Mouse (Mus musculus) thymus, postnatal 4 days (tissue): ENCODE data around the gene Kif28.
A peak's percentile ranks its signal among the peaks of the same experiment; 100 is the strongest.
"Not testable (repeated sequence)": the region's sequence is repeated elsewhere in the genome, so short reads cannot be mapped to it uniquely, and the experiment has no call there.

Experiments used
- DNase-seq: peaks from one replicate; pipeline ENCODE4 v3.0.0; 2021

The Kif28 gene

DNA sequence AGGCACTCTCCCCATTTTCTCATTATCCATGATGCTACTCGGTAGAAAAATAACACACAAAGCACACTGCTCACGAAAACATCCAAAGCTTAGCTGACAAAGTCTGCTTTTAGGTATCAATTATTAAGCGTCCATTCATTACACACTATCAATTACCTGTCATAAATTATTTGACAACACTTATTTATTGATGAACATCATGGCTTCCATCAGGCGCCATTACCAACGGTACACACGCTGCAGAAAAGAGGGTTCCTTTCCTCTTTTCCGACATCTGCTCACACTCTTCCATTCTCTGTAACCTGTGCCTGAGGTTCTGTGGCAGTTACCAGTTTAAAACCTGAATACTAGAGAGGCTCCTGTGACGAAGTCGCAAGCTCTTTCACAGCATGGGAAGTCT, at the start of gene Kif28:
Gene Kif28, minus strand, starts transcription at position 101 of the 400 bp plus-strand sequence.
- no peak for DNase-seq

DNA sequence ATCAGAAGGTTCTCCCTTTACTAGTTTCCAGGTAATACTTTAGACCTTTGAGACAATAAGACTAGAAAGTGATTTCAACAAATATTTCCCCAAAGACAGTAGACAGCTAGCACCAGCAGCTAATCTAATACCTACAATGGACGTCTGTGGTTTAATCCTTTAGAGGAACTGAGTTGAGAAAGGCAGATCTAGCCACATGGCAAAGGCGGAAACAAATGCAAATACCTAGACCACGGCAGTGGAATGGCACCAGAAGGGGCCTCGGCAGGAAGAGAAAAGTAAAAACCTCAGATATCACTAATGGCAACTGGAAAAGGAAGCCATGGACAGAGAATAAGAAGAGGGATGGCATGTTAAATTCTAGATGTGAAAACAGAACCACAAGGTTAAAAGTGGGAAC, 42.2 kb upstream of the Kif28 start:
- DNase-seq: no peak

GRCm38 (mm10) chr1:179785502-179785901, 40.4 kb upstream of the Kif28 start:
- DNase-seq: no peak

- DNase-seq: no peak
Measured at GRCm38 (mm10) chr1:179784098-179784497, 39.0 kb upstream of the Kif28 start.

GRCm38 (mm10) chr1:179776831-179777230, 31.8 kb upstream of the Kif28 start:
- DNase-seq: no peak

DNA sequence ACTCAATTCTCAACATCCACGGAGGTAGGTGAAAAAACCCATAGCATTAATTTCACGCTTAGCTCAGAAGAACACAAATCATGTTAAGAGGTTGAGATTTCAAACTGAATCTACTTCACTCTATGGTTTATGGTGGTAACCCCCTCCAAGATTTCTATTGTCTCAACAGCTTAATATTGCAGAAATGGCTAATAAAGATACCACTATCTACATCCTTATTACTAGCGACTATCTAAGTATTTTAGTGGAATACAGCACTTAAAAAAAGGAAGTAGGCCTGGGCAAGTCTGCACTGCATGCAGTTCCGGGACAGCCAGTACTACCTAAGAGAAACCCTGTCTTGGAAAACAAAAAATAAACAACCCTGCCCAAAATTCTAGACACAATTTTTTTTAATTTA, 15.5 kb upstream of the Kif28 start:
- DNase-seq: no peak

DNA sequence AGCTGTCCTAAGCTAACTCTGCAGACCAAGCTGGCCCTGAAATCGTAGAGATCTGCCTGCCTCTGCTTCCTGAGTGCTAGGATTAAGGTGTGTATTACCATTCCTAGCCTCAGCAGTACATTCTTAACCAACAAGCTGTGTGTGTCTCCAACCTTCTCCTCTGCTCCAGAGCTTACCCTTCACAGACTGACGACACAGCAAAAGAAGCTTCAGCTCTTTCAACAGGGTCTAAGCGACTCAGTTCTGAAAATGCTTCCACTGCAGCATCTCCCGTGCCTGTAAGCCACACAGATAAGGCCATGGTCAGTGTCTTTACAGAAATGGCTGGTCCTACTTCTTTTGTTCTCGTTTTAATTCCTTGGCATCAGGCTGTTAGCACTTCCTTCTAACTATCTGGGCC, 15.0 kb upstream of the Kif28 start:
- DNase-seq: no peak

GRCm38 (mm10) chr1:179756477-179756876, 11.4 kb upstream of the Kif28 start:
- no peak for DNase-seq

DNA sequence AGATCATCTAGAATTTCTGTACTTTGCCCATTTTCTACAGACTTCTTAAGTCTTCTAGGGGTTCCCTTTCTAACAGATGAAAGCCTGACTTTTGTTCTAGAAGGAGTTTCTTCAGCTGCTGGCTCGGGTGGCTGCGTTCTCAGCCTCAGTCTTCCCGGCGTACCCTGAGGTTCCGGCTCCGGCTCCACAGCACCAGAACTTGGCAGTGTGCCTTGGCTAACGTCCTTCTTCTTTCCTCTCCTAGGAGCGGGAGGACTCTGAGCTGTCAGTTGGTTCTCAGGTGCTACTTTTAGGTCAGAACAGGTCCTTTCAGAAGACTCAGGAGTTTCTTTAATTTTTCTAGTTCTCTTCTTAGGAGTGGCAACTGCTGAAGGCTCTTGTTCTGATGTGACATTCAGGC, 7.9 kb upstream of the Kif28 start:
- no peak for DNase-seq

DNA sequence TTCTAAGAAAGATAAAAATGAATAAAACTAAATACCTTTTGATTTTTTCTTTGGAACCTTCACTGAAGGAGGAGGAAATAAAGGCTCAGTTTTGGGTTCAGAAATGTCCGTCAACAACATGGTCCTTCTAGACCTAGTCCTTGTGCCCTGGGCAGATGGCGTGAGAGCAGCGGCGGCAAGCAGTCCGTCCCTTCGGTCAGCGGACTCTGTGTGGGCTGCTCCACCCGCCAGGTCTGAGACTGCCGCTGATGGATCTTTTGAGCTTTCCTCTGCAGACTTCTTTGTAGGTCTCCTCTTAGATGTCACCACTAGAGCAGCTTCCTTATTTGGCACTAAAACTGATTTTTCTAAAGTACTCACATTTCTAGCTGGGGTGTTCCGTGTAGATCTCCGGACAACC, 7.2 kb upstream of the Kif28 start:
- DNase-seq: no peak

DNA sequence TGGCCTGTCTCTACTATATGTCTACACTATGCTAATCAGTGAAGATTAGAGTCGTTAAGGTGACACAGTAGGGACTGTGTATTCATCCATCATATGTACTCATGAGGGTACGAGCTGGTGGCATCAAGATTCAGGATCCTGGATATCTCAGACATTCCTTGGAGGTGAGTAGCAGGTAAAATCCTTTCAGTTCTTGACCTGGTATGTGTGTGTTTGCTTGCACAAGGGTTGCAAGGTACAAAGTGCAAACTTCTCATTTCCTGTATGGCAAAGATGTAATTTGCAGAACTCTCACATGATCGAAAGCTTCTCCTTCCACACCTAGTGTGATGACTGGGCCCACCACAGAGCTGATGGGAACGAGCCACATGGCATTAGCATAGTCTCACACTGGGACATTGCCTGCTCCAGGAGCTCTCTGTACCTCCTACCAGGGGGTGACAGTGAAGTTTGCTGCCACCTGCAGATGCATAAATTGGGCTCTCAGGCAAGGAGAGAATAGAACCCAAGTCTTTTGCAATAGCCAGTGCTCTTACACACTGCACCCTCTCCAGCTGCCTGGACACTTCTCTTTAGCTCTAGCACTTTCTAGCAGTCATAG, 1.4 kb downstream of the Kif28 start:
- DNase-seq: no peak

GRCm38 (mm10) chr1:179736483-179736882, 8.6 kb downstream of the Kif28 start:
- no peak for DNase-seq

DNA sequence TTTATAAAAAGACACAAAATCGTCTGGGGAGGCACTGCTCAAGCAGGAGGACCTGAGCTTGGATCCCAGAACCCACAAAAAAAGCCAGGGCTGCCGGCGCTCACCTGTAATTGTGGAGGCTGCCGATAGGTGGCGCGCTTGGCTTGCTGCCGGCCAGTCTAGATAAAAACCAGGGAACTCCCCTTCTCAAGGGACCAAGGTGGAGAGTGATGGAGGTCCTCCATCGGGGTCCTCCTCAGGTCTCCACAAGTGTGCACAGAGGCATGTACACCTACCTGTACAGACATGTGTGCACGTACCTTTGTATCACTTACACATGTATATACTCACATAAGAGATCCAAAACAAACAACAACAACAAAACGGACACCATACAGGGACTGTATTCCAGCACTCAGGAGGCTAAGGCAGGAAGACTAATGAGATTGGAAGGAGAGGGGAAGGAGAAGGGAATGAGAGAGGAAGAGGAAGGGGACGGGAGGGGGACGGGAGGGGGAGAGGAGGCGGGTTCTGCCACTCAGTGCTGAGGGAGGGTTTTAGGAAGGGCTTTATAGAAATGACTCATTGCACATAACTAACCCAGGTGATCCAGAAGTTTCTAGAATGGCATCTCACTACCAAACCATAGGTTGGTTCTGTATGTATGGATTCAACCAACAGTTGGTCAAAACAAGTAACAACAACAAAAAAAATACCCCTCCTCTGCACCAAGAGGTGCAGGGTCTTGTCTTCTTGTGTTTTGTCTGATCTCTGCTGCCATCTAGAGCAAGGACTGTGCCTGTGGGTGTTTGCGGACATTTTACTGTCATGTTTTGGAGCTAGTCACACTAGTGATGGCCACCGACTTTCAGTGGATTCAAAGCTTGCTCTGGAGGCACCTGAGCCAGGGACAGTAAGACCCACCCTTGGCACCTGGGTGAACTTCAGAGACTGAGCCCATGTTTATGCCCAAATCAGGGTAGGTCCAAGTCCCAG, 10.3 kb downstream of the Kif28 start:
- peak; percentile 82 for DNase-seq

DNA sequence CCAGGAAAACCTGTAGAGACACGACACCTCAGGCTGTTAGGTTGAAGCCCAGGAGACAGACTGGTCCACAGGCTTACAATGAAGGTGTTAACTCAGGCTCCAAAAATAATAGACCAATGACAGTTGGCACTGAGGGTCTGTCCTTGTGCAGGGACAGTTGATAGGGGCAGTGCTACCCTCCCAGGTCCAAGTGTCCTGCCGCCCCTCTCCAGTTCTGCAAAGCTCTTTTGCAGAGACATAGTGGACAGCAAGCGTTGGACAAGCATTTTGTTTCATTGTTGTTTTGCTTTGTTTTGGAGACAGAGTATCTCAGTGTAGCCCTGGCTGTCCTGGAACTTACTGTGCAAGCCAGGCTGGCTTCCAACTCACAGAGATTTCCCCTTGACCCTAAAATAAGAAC, 13.7 kb downstream of the Kif28 start:
- DNase-seq: no peak

DNA sequence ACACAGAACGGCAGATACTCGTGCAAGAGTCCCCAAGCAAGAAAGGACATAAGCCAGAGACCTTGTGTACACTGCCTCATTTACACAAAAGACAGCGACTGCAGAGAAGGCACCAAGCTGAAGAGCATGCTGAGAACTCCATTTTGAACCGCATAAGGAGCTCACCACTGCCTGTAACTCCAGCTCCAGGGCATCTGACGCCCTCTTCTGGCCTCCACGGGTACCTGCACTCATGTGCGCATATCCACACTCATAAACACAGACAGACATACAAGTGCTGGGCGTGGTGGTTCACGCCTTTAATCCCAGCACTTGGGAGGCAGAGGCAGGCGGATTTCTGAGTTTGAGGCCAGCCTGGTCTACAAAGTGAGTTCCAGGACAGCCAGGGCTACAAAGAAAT, 16.4 kb downstream of the Kif28 start:
- DNase-seq: no peak

- DNase-seq: no peak
Measured at GRCm38 (mm10) chr1:179722811-179723469, 22.1 kb downstream of the Kif28 start.

- DNase-seq: no peak
Measured at GRCm38 (mm10) chr1:179715786-179716185, 29.3 kb downstream of the Kif28 start.

GRCm38 (mm10) chr1:179715289-179715688, 29.8 kb downstream of the Kif28 start:
- not testable (repeated sequence) for DNase-seq

DNA sequence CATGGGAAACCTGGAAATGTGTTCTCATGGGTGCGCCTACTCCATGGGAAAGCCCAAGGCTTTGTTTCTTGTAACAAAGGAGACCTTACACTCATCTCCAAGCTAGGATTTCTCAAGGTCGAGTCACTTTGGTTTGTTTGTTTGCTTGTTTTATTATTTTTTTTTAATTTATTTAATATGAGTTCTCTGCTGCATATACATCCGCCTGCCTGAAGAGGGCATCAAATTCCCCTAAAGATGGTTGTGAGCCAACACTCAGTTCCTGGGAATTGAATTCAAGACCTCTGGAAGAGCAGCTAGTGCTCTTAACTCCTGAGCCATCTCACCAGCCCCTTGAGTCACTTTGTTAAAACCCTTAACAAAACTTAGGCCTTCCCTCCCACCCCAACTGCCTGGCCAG, 31.7 kb downstream of the Kif28 start:
- no peak for DNase-seq

DNA sequence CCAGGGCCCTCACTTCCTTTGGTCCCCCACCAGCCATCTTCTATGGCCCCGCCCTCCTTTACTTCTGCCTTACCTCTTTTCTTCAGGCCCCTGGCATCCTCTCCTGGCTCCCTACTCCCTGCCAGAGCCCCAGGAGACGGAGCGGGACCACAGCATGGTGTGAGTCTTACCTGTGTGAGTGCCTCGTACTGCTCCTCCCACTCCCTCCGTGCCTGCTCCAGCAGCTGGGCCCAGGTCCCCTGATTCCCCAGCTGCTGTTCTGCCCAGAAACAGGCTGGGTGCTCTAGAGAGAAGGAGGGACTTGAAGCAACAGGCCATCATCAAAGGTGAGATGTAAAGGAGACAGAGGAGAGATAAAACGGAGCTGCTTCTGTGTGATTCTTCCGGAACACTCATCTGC, 32.4 kb downstream of the Kif28 start:
- no peak for DNase-seq

GRCm38 (mm10) chr1:179710739-179711138, 34.3 kb downstream of the Kif28 start:
- no peak for DNase-seq

DNA sequence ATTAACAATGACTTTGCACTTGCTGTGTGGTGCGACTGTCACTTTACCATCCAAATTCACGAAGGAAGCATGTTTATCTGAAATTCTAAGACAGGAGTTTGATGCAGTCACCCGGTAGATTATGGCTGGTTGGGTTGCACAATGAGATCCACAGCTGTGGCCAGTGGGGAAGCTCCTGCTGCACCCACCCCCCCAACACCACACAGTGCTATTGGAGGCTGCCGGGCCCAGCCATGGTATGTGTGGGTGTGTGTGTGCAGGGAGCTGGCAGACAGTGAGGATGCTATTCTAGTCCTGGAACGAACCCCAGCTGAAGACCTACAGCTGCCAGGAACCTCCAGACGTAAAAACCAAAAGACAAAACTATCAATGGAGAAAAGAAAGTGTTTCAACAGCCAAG, 35.7 kb downstream of the Kif28 start:
- DNase-seq: no peak

DNA sequence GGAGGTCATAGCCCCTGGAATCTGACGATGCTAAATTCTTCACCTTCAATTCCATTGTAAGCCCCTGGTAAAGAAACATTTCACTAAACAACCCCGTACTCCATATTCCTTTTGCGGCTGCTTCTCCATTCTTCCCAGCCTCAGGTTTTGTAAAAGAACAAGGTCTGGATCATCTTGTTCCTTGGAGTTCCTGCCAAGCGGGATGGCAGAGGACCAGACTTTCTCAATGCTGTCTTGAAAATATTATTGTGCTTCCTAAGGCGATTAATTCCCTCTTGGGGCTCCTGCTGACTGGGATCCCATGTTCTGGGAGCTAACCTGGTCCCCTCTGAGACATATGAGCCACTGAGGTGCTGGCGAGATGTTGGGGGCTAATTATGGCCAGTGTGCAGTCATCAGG, 39.9 kb downstream of the Kif28 start:
- DNase-seq: no peak

GRCm38 (mm10) chr1:179704150-179704549, 40.9 kb downstream of the Kif28 start:
- DNase-seq: no peak
